Mouse (Mus musculus) adrenal gland, postnatal 36 days (tissue): ENCODE results near the gene Pbx1. TPM values are rescaled to one million over a fixed set of nuclear protein-coding genes. Genes with fewer than 3 reads are reported as not detected.

Experiments
- DNase-seq, 2 experiments: peaks; one replicate each; pipeline ENCODE4 v3.0.0; 2021; ENCODE audit warnings: mixed read lengths in 1 of 2
- total RNA-seq, 2 experiments: library from RNA; stranded (reverse); gene quantifications; 2 replicates each; pipeline ENCODE4 v1.2.3; 2021

Pbx1 gene
- total RNA-seq, 2 experiments from 2014 or later, result 162 to 190 TPM

DNA sequence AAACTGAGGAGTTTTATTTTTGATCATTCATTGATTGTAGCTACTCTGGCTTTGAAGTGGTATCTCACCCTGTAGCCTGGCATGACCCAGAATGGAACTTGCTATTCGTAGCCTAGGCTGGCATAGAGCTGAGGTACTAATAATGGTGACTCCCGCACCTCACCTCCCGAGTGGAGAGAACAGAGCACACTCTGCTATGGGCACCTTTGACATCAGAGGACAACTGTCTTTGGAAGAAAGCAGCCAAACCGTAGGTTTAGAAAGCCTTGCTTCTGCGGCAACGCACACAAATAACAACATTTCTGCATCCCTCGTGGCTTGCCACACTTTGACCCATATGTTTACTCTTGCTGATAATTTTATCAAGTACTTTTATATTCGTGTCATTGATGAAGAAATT is 132.9 kb downstream of the Pbx1 start:
- DNase-seq, result no peak

- DNase-seq, result no peak
These were observed 135.8 kb downstream of the Pbx1 start for GRCm38 (mm10) chr1:168296290-168296689.

GRCm38 (mm10) chr1:168295782-168296181 is 136.3 kb downstream of the Pbx1 start:
- no peak for DNase-seq

GRCm38 (mm10) chr1:168293673-168294072 is 138.4 kb downstream of the Pbx1 start:
- no peak for DNase-seq

DNA sequence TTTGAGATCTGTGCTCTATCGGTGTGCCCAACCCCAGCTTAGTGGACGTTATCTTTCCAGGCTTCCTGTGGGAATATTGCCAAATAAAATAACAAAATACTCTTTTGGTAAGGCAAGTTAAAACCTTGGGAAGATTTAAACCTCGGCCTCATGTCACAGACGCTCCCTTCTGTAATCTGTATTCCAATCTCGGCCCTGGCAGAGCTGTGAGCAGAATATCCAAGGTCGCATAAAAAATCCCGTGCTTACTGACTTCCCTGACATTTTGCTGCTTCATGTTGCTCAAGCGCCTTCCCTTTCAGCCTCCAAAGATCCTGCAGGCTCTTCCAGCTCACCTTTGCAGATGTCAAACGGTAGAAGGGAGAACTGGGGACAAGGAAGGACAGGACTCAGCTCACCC is 140.0 kb downstream of the Pbx1 start:
- peak; percentile 55 to 66 for DNase-seq

GRCm38 (mm10) chr1:168291643-168292040 is 140.4 kb downstream of the Pbx1 start:
- no peak for DNase-seq

- DNase-seq, result peak; percentile 85 to 87
These were observed 140.9 kb downstream of the Pbx1 start for GRCm38 (mm10) chr1:168291001-168291642.

- peak; percentile 41 to 45 for DNase-seq
These were observed 141.7 kb downstream of the Pbx1 start for GRCm38 (mm10) chr1:168290236-168290985.

DNA sequence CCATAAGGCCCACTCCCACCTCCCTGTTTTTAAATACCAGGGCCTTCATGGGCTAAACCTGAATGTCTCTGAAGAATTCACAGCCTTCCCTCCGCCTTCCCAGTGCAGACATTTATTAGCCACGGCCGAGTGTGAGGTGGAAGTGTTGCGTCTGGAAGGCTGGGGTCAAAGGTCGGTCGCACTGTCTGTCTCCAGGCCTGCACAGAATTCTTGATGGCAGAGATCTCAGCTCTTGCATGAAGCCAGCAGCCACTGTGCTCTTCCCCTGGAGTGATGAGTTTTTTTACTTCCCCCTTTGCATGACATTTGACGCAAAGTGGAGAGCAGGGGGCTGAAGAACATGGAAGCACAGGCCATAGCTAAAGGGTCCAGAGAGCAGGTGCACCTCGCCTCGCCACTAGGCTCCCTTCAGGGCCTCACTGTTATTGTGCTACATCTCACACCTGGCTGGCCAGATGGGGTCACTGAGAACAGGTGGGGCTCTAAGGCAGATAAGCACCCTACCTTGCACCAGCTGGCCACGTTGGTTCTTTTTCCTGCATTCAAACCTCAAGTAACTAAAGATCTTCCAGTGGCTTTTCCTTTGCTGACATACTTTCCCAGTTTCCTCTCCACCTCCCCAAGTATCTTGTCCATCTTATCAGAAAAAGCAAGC is 143.1 kb downstream of the Pbx1 start:
- no peak for DNase-seq

GRCm38 (mm10) chr1:168287843-168288591 is 144.1 kb downstream of the Pbx1 start:
- DNase-seq, result no peak

- DNase-seq, result no peak
These were observed 145.0 kb downstream of the Pbx1 start for GRCm38 (mm10) chr1:168286862-168287650.

GRCm38 (mm10) chr1:168284566-168285141 is 147.4 kb downstream of the Pbx1 start:
- no peak for DNase-seq

DNA sequence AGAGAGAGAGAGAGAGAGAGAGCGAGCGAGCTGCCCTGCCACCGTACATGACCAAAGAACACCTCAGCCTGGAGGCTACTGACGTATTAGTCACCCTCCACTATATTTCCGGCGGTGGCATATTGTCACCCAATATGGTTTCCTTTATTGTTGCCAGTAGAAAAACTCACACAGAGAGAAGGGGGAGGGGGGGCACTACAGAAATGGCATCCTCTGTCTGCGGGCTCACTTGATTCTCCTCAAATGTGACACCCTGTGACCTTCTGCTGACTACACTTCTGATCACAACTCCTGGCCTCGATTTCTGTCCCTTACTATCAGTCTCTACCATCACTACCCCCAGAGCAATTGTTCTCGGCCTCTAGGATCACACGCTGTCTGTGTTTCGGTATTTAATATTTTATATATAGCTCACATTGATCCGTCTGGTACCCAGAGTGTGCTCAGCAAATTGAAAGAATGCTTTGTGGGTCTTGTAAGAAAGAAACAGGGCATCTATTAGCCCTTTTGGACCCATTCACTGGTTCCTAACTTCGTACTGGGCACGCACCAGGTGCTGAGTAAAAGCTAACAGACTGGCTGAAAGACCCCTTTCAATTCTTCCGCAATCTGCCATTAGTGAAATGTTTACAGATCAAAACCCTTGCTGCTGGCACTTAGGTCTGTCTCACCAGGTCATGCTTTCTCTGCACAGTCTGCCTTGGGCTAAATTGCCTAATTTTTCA is 148.1 kb downstream of the Pbx1 start:
- no peak for DNase-seq

GRCm38 (mm10) chr1:168283421-168283820 is 148.6 kb downstream of the Pbx1 start:
- DNase-seq, result no peak

DNA sequence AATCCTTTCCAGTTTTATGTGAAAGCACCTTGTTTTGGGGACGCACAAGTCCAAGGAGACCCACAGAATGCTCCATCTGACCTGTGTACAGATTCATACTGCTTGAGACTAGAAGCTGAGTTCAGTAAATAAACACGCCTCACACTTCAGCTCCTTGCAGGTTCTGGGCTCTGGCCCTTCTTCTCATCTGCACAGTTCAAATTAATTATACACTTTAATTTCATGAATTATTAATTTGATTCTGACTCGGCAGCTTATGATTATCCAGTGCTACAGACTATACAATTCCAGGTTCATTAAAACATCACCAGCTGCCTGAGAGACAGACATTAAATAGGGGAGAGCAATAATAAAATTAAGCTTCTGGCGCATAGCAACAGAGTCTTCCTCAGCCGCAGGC is 156.4 kb downstream of the Pbx1 start:
- no peak for DNase-seq

GRCm38 (mm10) chr1:168274296-168274695 is 157.8 kb downstream of the Pbx1 start:
- no peak for DNase-seq

DNA sequence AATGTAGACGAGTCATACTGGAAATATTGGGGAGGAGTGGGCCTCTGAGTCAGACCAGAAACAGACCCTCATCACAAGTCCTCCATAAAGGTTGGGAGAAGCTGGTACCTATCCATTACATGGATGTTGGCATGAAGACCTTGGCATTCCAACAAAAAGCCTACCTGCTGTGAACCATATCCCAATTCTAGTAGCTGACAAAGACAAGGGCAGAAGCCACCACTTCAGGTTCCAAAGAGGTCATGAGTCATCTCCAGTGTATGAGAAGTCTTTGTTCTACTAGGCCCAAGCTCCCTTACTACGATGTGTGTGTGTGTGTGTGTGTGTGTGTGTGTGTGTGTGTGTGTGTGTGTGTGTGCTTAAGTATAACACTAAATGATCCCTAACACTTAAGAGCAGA is 160.0 kb downstream of the Pbx1 start:
- no peak for DNase-seq

DNA sequence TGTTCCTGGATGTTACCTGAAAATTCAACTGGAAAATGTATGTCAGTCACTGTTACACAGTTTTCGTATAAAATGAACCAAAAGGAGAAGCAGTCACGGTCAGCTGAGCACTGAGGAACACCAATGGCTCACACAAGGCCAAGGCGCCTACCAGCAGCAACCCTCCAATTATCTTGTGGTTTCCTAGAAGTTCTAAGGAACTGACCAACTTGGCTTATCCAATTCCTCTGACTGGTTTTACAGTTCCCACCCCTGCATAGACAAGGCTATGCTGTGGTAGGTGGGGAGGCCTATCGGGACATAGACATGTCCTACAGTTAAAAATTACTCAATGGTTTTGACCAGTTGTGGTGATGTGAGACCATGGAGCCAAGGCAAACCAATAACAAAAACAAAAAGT is 160.9 kb downstream of the Pbx1 start:
- DNase-seq, result no peak

GRCm38 (mm10) chr1:168268751-168269623 is 163.1 kb downstream of the Pbx1 start:
- DNase-seq, result no peak

GRCm38 (mm10) chr1:168268224-168268623 is 163.8 kb downstream of the Pbx1 start:
- DNase-seq, result no peak
